Mouse (Mus musculus): ENCODE measurements around the gene Olfr821. TPM values are rescaled to one million over a fixed set of nuclear protein-coding genes. Genes with fewer than 3 reads are reported as not detected.
"Not testable (repeated sequence)": the region's sequence is repeated elsewhere in the genome, so short reads cannot be mapped to it uniquely, and the experiment has no call there.

The Olfr821 gene
- not detected for polyA plus RNA-seq (2017; shearing (Covaris generic))

GRCm38 (mm10) chr10:130030048-130030447, at the start of gene Olfr821:
TSS of gene Olfr821 (plus strand) at chr10:130030348.
- ATAC-seq, result no peak

DNA sequence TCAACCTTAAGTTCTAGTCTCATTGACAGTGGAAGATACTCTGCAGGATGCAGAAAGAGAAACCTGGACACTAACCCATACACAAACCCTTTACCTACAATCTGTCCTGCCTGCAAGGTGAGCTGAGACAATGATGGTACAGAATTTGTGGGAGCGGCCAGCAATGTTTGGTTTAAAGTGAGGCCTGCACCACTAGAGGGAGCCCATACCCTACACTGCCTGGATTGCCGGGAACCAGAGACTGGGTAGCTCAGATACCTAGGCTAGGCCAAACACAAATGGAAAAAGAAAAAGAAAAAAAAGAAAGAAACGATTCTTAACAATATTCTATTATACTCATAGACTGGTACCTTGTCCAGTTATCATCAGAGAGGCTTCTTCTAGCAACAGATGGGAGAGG, 48.3 kb upstream of the Olfr821 start:
- not testable (repeated sequence) for ATAC-seq

GRCm38 (mm10) chr10:129984962-129985361, 45.2 kb upstream of the Olfr821 start, which contains the start of gene Gm10310:
TSS of gene Gm10310 (minus strand) at chr10:129985062.
- ATAC-seq, result not testable (repeated sequence)

GRCm38 (mm10) chr10:130004104-130004503, 26.0 kb upstream of the Olfr821 start:
- ATAC-seq, result not testable (repeated sequence)

GRCm38 (mm10) chr10:130005366-130005765, 24.8 kb upstream of the Olfr821 start:
- ATAC-seq, result not testable (repeated sequence)

DNA sequence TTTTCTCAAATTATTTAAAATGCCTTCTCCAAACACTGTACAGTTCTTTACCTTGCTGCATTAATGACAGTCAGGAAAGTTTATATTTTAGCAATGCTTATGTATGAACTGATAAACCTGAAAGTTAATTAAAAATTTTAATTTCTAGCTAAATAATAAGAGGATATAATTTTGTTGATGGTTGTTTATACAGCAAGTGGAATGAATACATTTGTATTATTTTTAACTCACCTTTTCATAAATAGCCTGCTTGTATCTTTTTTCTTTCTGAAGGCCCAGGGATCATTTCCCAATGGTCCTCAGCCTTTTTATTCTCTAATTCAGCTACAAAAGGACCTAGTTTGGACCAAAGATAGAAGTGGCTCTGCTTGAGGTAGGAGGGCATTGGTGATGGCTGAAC, 17.8 kb upstream of the Olfr821 start, which contains the start of gene Olfr820:
Gene Olfr820, plus strand, starts transcription at position 301 of the 400 bp plus-strand sequence.
- no peak for ATAC-seq

DNA sequence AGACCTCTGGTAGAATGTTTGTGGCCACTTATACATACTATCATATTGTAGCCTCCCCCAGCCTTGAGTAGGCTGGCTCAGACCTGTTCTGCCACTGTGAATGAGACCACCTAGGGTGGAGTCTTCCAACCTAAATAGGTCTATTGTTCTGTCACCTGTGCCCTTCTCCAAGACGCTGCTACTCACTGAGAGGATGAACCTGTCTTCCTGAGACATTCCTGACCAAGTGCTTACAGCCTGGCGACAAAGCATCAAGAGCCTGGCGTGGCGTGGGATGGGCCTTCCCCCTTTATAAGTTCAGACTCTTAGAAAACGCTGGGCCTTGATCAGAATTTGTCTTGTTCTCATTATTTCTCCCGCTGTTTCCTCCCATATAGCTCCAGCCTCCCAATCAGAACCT, 6.9 kb downstream of the Olfr821 start:
- no peak for ATAC-seq

DNA sequence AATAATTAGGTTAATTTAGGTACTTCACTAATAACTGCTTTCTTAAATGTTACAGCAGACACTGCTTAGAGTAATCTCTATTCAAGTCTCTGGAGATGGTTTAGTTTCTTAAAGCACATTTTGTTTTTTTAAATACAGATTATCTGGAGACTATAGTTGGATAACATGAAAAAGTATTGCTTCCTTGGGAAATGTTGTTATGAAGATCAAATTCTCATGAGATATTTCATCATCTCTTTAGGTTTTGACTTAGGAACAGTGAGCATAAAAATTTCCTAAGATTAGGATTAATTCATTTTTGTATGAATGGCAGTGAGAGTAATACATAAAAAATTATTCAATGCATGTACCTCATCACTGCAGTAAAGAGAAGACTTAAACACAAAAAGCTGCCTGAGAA, 40.8 kb downstream of the Olfr821 start, which contains the start of gene Olfr822:
Gene Olfr822, plus strand, starts transcription at position 301 of the 400 bp plus-strand sequence.
- ATAC-seq, result no peak

Other genes with a start within 250 kb of the Olfr821 start
- not detected for gene Olfr810, start 235.4 kb upstream of the Olfr821 start, polyA plus RNA-seq (2017; shearing (Covaris generic))
- not detected for gene Olfr811, start 226.0 kb upstream of the Olfr821 start, polyA plus RNA-seq (2017; shearing (Covaris generic))
- gene Olfr812, start 184.3 kb upstream of the Olfr821 start, polyA plus RNA-seq (2017; shearing (Covaris generic)), result not detected
- gene Olfr813, start 175.0 kb upstream of the Olfr821 start, polyA plus RNA-seq (2017; shearing (Covaris generic)), result not detected
- under 1 TPM in 1 of 2 experiments, not detected in 1; 0.15 TPM for gene Olfr814, start 150.5 kb upstream of the Olfr821 start, polyA plus RNA-seq (2017; shearing (Covaris generic))
- gene Olfr815, start 124.5 kb upstream of the Olfr821 start, polyA plus RNA-seq (2017; shearing (Covaris generic)), result not detected
- gene Olfr816, start 114.8 kb upstream of the Olfr821 start, polyA plus RNA-seq (2017; shearing (Covaris generic)), result under 1 TPM in 1 of 2 experiments, not detected in 1; 0.25 TPM
- gene Olfr818, start 81.2 kb upstream of the Olfr821 start, polyA plus RNA-seq (2017; shearing (Covaris generic)), result not detected
- gene Olfr819, start 63.1 kb upstream of the Olfr821 start, polyA plus RNA-seq (2017; shearing (Covaris generic)), result not detected
- not detected for gene Olfr247, start 54.2 kb upstream of the Olfr821 start, polyA plus RNA-seq (2017; shearing (Covaris generic))
- not detected for gene Gm10310, start 45.3 kb upstream of the Olfr821 start, polyA plus RNA-seq (2017; shearing (Covaris generic))
- gene Olfr820, start 17.7 kb upstream of the Olfr821 start, polyA plus RNA-seq (2017; shearing (Covaris generic)), result not detected
- gene Olfr822, start 40.9 kb downstream of the Olfr821 start, polyA plus RNA-seq (2017; shearing (Covaris generic)), result under 1 TPM in 1 of 2 experiments, not detected in 1; 0.33 TPM
- not detected for gene Olfr823, start 85.0 kb downstream of the Olfr821 start, polyA plus RNA-seq (2017; shearing (Covaris generic))
- gene Olfr824, start 99.7 kb downstream of the Olfr821 start, polyA plus RNA-seq (2017; shearing (Covaris generic)), result not detected
- gene Olfr825, start 136.4 kb downstream of the Olfr821 start, polyA plus RNA-seq (2017; shearing (Covaris generic)), result not detected
- under 1 TPM in 1 of 2 experiments, not detected in 1; 0.12 TPM for gene Olfr826, start 153.8 kb downstream of the Olfr821 start, polyA plus RNA-seq (2017; shearing (Covaris generic))
- gene Olfr827, start 184.1 kb downstream of the Olfr821 start, polyA plus RNA-seq (2017; shearing (Covaris generic)), result not detected
- gene Neurod4, start 249.9 kb downstream of the Olfr821 start, polyA plus RNA-seq (2017; shearing (Covaris generic)), result under 1 TPM in 1 of 2 experiments, not detected in 1; 0.14 TPM

All from activated CD4-positive, CD25-positive, alpha-beta regulatory T cell, adult 4 months (primary cell).